Mouse (Mus musculus) neural tube, embryonic 15.5 days (tissue): ENCODE data around the gene Ccdc77. TPM values are rescaled to one million over a fixed set of nuclear protein-coding genes. Genes with fewer than 3 reads are reported as not detected.

Experiments
- ATAC-seq: fragments of 200-750 bp; cut with Nextera tagmentation; 2 replicates; pipeline ENCODE4 v1.8.0; 2017; ENCODE audit warnings: mild to moderate bottlenecking, moderate TSS enrichment, moderate library complexity; ENCODE audit not compliant: low FRiP score
- H3K27ac ChIP-seq: fragments of 300-500 bp; sonication (generic); replicated peaks from 2 replicates; pipeline ENCODE4 v1.5.1; 2015; ENCODE audit warnings: mild to moderate bottlenecking, inconsistent platforms
- H3K27me3 ChIP-seq: fragments of 300-500 bp; sonication (generic); replicated peaks from 2 replicates; pipeline ENCODE4 v1.6.1; 2015; ENCODE audit warnings: inconsistent platforms
- H3K36me3 ChIP-seq: fragments of 300-500 bp; sonication (generic); 2 replicates; pipeline ENCODE4 v1.6.1; 2015; ENCODE audit warnings: inconsistent platforms
- H3K4me1 ChIP-seq: fragments of 300-500 bp; sonication (generic); 2 replicates; pipeline ENCODE4 v1.6.1; 2015; ENCODE audit warnings: inconsistent platforms
- H3K4me2 ChIP-seq: fragments of 300-500 bp; sonication (generic); 2 replicates; pipeline ENCODE4 v1.6.1; 2015; ENCODE audit warnings: inconsistent platforms, mild to moderate bottlenecking, moderate library complexity
- H3K4me3 ChIP-seq: fragments of 300-500 bp; sonication (generic); replicated peaks from 2 replicates; pipeline ENCODE4 v1.5.1; 2015; ENCODE audit warnings: mild to moderate bottlenecking, inconsistent platforms
- H3K9ac ChIP-seq: fragments of 300-500 bp; sonication (generic); replicated peaks from 2 replicates; pipeline ENCODE4 v1.6.1; 2015; ENCODE audit warnings: mild to moderate bottlenecking, inconsistent platforms
- H3K9me3 ChIP-seq: fragments of 300-500 bp; sonication (generic); replicated peaks from 2 replicates; pipeline ENCODE4 v1.6.1; 2016; ENCODE audit warnings: inconsistent platforms
- WGBS: fragments of 180-500 bp; shearing (Covaris S2); methylation state at CpG from one replicate; pipeline ENCODE4 v1.1.7; 2015; ENCODE audit warnings: mixed read lengths; 5-methylcytosine and 5-hydroxymethylcytosine counted together
- polyA plus RNA-seq: library from polyadenylated mRNA; unstranded; fragments of >200 nt; fragmentation: Nextera tagmentation; extraction: Ambion mirVana; gene quantifications from 2 replicates; pipeline ENCODE4 v1.2.1, GENCODE M21; 2015

Gene Ccdc77
- polyA plus RNA-seq, 1 experiment from 2014 or later: 11.1 TPM

DNA sequence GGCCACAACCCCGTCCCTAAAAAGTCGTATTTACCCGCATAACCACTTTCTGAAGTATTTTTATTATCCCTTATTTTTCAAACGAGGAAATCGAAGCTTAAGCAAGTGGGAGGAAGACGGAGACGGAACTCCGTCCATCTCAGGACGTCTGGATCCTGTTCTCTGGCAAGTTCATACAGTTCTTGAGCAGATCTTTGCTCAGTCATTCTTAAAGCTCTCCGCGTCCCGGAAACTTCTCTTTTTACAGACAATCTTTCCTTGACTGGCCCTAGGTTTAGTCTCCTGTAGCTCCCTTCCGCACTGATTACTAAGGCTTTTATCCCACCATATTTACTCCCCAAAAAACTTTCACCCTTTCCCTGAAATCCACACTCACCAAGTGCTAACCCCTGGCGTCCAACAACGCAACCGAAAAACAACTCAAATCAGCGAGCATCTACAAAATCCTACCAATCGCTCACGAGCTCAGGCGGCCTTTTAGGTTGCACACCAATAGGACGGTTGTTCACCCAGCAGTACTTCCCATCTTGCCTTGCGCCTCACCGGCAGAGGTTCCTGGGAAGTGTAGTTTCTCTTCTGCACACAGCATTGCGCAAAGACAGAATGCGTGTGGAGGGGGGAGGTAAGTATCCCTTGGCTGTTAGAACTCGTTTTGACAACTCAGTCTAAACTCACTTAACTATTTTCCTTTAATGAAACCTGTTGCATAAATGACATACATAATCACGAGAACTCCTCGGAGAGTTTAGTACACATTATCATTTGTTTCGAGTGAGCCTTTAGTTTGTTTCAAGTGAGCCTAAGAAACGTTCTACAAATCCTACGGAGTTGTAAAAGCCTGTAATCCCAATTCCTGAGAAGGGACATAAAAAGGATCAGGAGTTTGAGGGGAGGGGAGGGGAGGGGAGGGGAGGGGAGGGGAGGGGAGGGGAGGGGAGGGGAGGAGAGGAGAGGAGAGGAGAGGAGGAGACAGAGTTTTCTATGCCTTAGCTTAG is 6.9 kb downstream of the Ccdc77 start:
- H3K9ac ChIP-seq: peak overlapping the region; percentile 33
- peak; percentile 98 for ATAC-seq
- H3K9me3 ChIP-seq: no peaks in the 10 kb centered on the region
- H3K4me1 ChIP-seq: peaks cover 9% of the 10 kb centered on the region
- H3K27ac ChIP-seq: peak overlapping the region; percentile 45; the same call in 1 of the 2 replicates
- no peaks in the 10 kb centered on the region for H3K27me3 ChIP-seq
- peak overlapping the region; percentile 47 for H3K4me3 ChIP-seq
- no peaks in the 10 kb centered on the region for H3K36me3 ChIP-seq
- H3K4me2 ChIP-seq: peak overlapping the region; percentile 64
- WGBS: under 1% methylated on average over 31 of the region's 31 CpGs

GRCm38 (mm10) chr6:120356478-120356877 is 7.7 kb downstream of the Ccdc77 start:
- 33% methylated on average over 5 of the region's 5 CpGs for WGBS
- no peak overlapping the region for H3K27ac ChIP-seq
- peak overlapping the region; percentile 33 for H3K9ac ChIP-seq

DNA sequence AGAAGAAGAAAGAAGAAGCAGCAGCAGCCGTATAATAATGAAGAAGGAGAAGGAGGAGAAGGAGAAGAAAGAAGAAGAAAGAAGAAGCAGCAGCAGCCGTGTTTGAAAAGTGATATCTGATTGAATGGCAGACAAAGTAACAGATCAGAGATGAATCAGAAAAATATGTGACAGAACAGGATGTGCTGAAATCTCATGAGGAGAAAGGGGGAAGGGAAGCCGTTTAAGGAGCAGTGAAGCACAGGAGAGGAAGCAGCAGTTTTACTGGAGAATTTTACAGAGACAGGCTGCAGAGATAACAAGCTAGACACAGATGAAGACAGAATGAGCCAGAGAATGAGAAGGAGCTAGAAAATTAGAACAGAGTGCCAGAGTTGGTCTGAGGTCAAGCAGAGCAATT is 15.2 kb downstream of the Ccdc77 start:
- no peaks in the 10 kb centered on the region for H3K27me3 ChIP-seq
- no peak overlapping the region for H3K4me3 ChIP-seq
- H3K4me1 ChIP-seq: no peaks in the 10 kb centered on the region
- H3K36me3 ChIP-seq: peaks cover 23% of the 10 kb centered on the region
- H3K4me2 ChIP-seq: no peak overlapping the region
- no peak overlapping the region for H3K9ac ChIP-seq
- no peak overlapping the region for H3K27ac ChIP-seq
- no peak for ATAC-seq
- H3K9me3 ChIP-seq: no peaks in the 10 kb centered on the region
- 94% methylated on average over 3 of the region's 3 CpGs for WGBS

More at GRCm38 (mm10) chr6:120356478-120356877, 7.7 kb downstream of the Ccdc77 start:
- no peaks in the 10 kb centered on the region for H3K9me3 ChIP-seq
- H3K27me3 ChIP-seq: no peaks in the 10 kb centered on the region
- no peak for ATAC-seq
- peak overlapping the region; percentile 64 for H3K4me2 ChIP-seq
- H3K36me3 ChIP-seq: no peaks in the 10 kb centered on the region
- H3K4me1 ChIP-seq: peaks cover 9% of the 10 kb centered on the region
- H3K4me3 ChIP-seq: peak overlapping the region; percentile 47

- WGBS: 53% methylated on average over 1 of the region's 1 CpGs
- Histone ChIP-seq H3K9me3 (no peaks in the 10 kb centered on the region), H3K27me3 (no peaks in the 10 kb centered on the region), H3K4me1 (no peaks in the 10 kb centered on the region), H3K4me2 (no peak overlapping the region), H3K36me3 (peaks cover 28% of the 10 kb centered on the region), H3K9ac (no peak overlapping the region), H3K4me3 (no peak overlapping the region), H3K27ac (no peak overlapping the region)
- no peak for ATAC-seq
Measured at GRCm38 (mm10) chr6:120343992-120344391, 20.2 kb downstream of the Ccdc77 start.

DNA sequence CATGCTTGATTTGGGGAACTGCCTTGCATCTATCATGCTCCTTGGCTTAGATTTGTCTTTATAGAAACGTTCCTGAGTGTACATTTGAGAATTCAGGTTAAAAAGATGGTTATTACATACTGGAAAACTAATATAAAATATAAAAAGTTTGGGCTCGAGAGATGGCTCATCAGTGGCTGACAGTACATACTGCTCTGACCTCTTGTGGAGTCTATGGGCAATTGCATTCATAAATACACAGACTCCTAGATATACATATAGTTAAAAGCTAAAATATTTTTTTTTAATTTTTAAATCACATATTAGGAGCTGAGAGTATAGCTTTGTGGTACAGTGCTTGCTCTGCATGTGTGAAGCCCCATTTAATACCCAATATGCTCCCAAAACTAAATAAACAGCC is 31.8 kb downstream of the Ccdc77 start:
- H3K4me1 ChIP-seq: no peaks in the 10 kb centered on the region
- no peaks in the 10 kb centered on the region for H3K27me3 ChIP-seq
- H3K36me3 ChIP-seq: peaks cover 42% of the 10 kb centered on the region
- H3K27ac ChIP-seq: no peak overlapping the region
- ATAC-seq: no peak
- H3K9me3 ChIP-seq: no peaks in the 10 kb centered on the region
- no peak overlapping the region for H3K4me2 ChIP-seq
- WGBS: 93% methylated on average over 2 of the region's 2 CpGs
- H3K4me3 ChIP-seq: no peak overlapping the region
- H3K9ac ChIP-seq: no peak overlapping the region

- H3K4me2 ChIP-seq: no peak overlapping the region
- H3K36me3 ChIP-seq: peaks cover 9% of the 10 kb centered on the region
- H3K27ac ChIP-seq: no peak overlapping the region
- H3K9ac ChIP-seq: no peak overlapping the region
- WGBS: 31% methylated on average over 6 of the region's 6 CpGs
- ATAC-seq: no peak
- no peaks in the 10 kb centered on the region for H3K9me3 ChIP-seq
- no peak overlapping the region for H3K4me3 ChIP-seq
- no peaks in the 10 kb centered on the region for H3K27me3 ChIP-seq
- H3K4me1 ChIP-seq: no peaks in the 10 kb centered on the region
Measured at GRCm38 (mm10) chr6:120324295-120324927, 39.8 kb downstream of the Ccdc77 start.

DNA sequence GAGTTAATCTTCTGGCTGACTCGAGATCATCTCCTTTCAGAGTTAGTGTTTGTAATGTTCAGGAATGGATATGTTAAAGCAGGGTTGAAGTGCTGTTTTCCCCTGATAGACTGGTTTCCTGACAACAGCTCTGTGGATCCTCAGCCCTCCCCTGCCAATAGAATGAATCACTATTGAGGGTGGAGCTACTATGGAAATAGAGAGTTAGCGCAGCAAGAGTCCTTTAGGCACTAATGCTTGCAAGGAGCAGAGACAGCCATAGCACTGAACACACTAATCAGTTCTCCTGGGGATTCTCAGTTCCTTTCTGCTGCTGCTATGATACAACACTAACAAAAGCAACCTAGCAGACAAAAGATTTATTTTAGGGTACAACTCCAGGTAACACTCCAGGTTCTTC is 43.8 kb downstream of the Ccdc77 start:
- H3K27me3 ChIP-seq: no peaks in the 10 kb centered on the region
- no peak overlapping the region for H3K9ac ChIP-seq
- no peak overlapping the region for H3K27ac ChIP-seq
- no peaks in the 10 kb centered on the region for H3K4me1 ChIP-seq
- no peak overlapping the region for H3K4me3 ChIP-seq
- no peak overlapping the region for H3K4me2 ChIP-seq
- no peaks in the 10 kb centered on the region; the same call in 1 of the 2 replicates for H3K36me3 ChIP-seq
- 70% methylated on average over 2 of the region's 2 CpGs for WGBS
- ATAC-seq: no peak
- H3K9me3 ChIP-seq: no peaks in the 10 kb centered on the region

DNA sequence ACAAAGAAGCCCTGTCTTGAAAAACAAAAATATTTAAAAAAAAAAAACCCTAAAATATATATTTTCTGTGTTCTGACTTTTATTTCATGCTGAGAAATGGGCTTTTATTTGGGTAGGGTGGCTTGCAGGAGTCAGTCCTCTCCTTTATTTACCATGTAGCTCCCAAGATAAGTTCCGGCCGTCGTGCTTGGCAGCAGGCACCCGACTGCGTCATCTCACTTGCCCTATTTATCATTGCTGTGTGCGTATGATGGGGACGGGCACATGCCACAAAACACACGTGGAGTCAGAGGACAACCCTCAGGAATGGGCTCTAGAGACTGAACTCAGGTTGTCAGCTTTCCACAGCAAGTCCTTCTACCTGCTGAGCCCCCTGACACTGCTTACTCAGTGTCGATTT is 45.0 kb downstream of the Ccdc77 start:
- Histone ChIP-seq H3K4me3 (no peak overlapping the region), H3K36me3 (no peaks in the 10 kb centered on the region), H3K4me1 (no peaks in the 10 kb centered on the region), H3K9me3 (no peaks in the 10 kb centered on the region), H3K4me2 (no peak overlapping the region), H3K27ac (no peak overlapping the region), H3K9ac (no peak overlapping the region), H3K27me3 (no peaks in the 10 kb centered on the region)
- ATAC-seq: no peak
- WGBS: 90% methylated on average over 9 of the region's 9 CpGs

GRCm38 (mm10) chr6:120318303-120318940 is 45.8 kb downstream of the Ccdc77 start:
- no peak overlapping the region for H3K9ac ChIP-seq
- no peak overlapping the region for H3K4me2 ChIP-seq
- ATAC-seq: no peak
- WGBS: 48% methylated on average over 11 of the region's 11 CpGs
- H3K27me3 ChIP-seq: no peaks in the 10 kb centered on the region
- H3K4me1 ChIP-seq: no peaks in the 10 kb centered on the region
- H3K4me3 ChIP-seq: no peak overlapping the region
- no peaks in the 10 kb centered on the region for H3K9me3 ChIP-seq
- no peaks in the 10 kb centered on the region for H3K36me3 ChIP-seq
- no peak overlapping the region for H3K27ac ChIP-seq

- Histone ChIP-seq H3K36me3 (no peaks in the 10 kb centered on the region), H3K9me3 (no peaks in the 10 kb centered on the region), H3K4me2 (no peak overlapping the region), H3K9ac (no peak overlapping the region), H3K4me1 (no peaks in the 10 kb centered on the region), H3K27me3 (no peaks in the 10 kb centered on the region), H3K27ac (no peak overlapping the region), H3K4me3 (no peak overlapping the region)
- WGBS: 80% methylated on average over 5 of the region's 5 CpGs
- no peak for ATAC-seq
Measured at GRCm38 (mm10) chr6:120312443-120312842, 51.7 kb downstream of the Ccdc77 start.

DNA sequence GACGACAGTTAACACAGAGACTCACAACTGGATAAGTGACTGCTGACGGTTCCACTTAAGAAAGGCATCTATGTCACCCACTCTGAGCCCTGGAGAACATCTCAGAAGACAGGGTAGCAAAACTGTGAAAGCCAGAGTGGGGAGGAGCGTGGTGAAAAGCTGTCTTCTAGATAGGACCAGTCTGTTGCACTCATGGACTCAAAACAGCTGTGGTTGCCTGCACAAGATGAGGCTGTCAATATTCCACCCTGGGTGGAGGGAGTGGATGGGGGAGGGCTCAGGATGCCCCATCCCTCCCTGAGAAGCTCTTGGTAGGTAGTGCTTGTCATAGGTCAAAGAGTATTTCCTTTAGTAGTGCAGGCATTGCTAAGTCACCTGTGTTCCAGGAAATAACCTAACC is 54.4 kb downstream of the Ccdc77 start:
- Histone ChIP-seq H3K9me3 (no peaks in the 10 kb centered on the region), H3K9ac (no peak overlapping the region), H3K27ac (no peak overlapping the region), H3K27me3 (no peaks in the 10 kb centered on the region), H3K4me3 (no peak overlapping the region), H3K4me1 (no peaks in the 10 kb centered on the region), H3K36me3 (no peaks in the 10 kb centered on the region), H3K4me2 (no peak overlapping the region)
- WGBS: 56% methylated on average over 3 of the region's 3 CpGs
- ATAC-seq: no peak
